ENCODE assay signal across 16 mouse cellular contexts in the genomic region with DNA sequence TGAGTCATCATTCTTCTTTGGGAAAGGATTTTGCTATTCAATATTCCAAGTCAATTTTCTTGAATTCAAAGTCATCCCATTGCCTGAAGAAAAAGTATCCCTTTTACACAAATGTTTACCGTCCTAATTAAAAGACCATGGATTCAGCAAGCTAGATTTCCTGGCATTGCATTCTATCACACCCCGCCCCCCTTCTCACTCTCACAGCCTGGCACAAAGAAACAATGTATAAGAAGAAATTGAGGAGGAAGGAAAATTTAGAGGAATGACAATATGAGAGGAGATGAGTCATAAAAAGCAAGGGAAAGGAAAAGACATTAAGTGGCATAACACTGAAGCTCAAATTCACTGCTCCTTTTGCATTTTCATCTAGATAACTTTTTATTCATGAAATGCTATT.
"Had no signal": no experiment of that assay in that cellular context is flagged by ENCODE, and none has a peak within 500 bp of the region (broad histone marks: within the 10 kb centered on the region; RNA-seq: fewer than 3 reads in every experiment).

No protein-coding gene starts in this region.

- H3K36me3 ChIP-seq: midbrain, embryonic 13.5 days; midbrain, embryonic 15.5 days; neural tube, embryonic 12.5 days had no signal

- H3K4me1 ChIP-seq: megakaryocyte, embryonic 14.5 days; midbrain, embryonic 13.5 days; midbrain, embryonic 15.5 days; neural tube, embryonic 12.5 days had no signal

- DNase-seq: lung, adult 18-20 months; lung, embryonic 14.5 days; lung, postnatal 14 days; lung, postnatal 36 days; right cerebral cortex, postnatal 14 days; right cerebral cortex, postnatal 4 days; spleen, adult 18-20 months; thymus, adult 18-20 months; thymus, postnatal 14 days; thymus, postnatal 36 days had no signal

- H3K4me3 ChIP-seq: megakaryocyte, embryonic 14.5 days; midbrain, embryonic 13.5 days; midbrain, embryonic 15.5 days; neural tube, embryonic 12.5 days had no signal

- H3K27me3 ChIP-seq: megakaryocyte, embryonic 14.5 days; midbrain, embryonic 13.5 days; midbrain, embryonic 15.5 days; neural tube, embryonic 12.5 days had no signal

- H3K9ac ChIP-seq: lung, embryonic 14.5 days; midbrain, embryonic 13.5 days; midbrain, embryonic 15.5 days; neural tube, embryonic 12.5 days had no signal

- H3K27ac ChIP-seq: macrophage; midbrain, embryonic 13.5 days; midbrain, embryonic 15.5 days; neural tube, embryonic 12.5 days had no signal

- ATAC-seq: midbrain, embryonic 13.5 days; midbrain, embryonic 15.5 days had no signal

- H3K9me3 ChIP-seq: megakaryocyte, embryonic 14.5 days; midbrain, embryonic 13.5 days; midbrain, embryonic 15.5 days; neural tube, embryonic 12.5 days had no signal

- H3K4me2 ChIP-seq: lung, embryonic 14.5 days; midbrain, embryonic 11.5 days; midbrain, embryonic 13.5 days; midbrain, embryonic 15.5 days; neural tube, embryonic 12.5 days had no signal
